Mouse (Mus musculus): ENCODE measurements around the gene Parm1.

DNA sequence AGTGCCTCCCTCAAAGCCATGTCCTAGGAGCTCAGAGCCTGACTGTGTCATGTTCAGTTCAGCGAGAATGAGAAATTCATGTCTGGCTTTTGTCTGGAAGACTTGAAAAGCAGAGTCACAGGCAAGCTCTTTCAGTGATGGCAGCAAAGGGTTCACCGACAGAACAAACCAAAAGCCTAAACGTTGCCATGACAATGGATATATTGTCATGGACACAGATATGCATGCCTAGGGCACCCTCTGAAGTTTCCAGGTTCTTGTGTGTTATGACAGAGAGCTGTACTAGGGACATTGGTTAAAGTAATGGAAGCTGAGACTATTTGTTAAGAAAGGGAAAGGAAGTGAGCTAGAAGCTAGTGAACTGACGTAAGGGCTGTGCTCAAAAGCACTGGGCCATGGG lies 149.7 kb downstream of the Parm1 start:
- TF ChIP-seq GATA2 (IDR thresholded peaks at IDR 0.05; ENCODE audit: borderline replicate concordance, low read depth, low read length) (no peak), CTCF (IDR thresholded peaks at IDR 0.05; ENCODE audit: low read depth, low read length) (no peak), TAL1 (conservative IDR thresholded peaks at IDR 0.05; ENCODE audit: low read depth, low read length) (no peak), GATA1 (IDR thresholded peaks at IDR 0.05; ENCODE audit: borderline replicate concordance, low read length) (no peak)
